Mouse (Mus musculus) neural tube, embryonic 13.5 days (tissue): ENCODE measurements around the gene Gm21725. TPM values are rescaled to one million over a fixed set of nuclear protein-coding genes. Genes with fewer than 3 reads are reported as not detected.
"Not testable (repeated sequence)": the region's sequence is repeated elsewhere in the genome, so short reads cannot be mapped to it uniquely, and the experiment has no call there.

Experiments
- ATAC-seq: fragments of 200-750 bp; cut with Nextera tagmentation; 2 replicates; pipeline ENCODE4 v1.8.0; 2017; ENCODE audit warnings: low read depth, mild to moderate bottlenecking, moderate TSS enrichment, moderate library complexity
- H3K27ac ChIP-seq: fragments of 300-500 bp; sonication (generic); replicated peaks from 2 replicates; pipeline ENCODE4 v1.5.1; 2015; ENCODE audit warnings: moderate library complexity, mild to moderate bottlenecking, inconsistent platforms
- H3K27me3 ChIP-seq: fragments of 300-500 bp; sonication (generic); 2 replicates; pipeline ENCODE4 v1.6.1; 2015; ENCODE audit warnings: mild to moderate bottlenecking, inconsistent platforms
- H3K36me3 ChIP-seq: fragments of 300-500 bp; sonication (generic); 2 replicates; pipeline ENCODE4 v1.6.1; 2015; ENCODE audit warnings: mild to moderate bottlenecking, inconsistent platforms
- H3K4me1 ChIP-seq: fragments of 300-500 bp; sonication (generic); replicated peaks from 2 replicates; pipeline ENCODE4 v1.6.1; 2015; ENCODE audit warnings: inconsistent platforms
- H3K4me2 ChIP-seq: fragments of 300-500 bp; sonication (generic); 2 replicates; pipeline ENCODE4 v1.6.1; 2015; ENCODE audit warnings: inconsistent platforms, mild to moderate bottlenecking, moderate library complexity
- H3K4me3 ChIP-seq: fragments of 300-500 bp; sonication (generic); 2 replicates; pipeline ENCODE4 v1.5.1; 2015; ENCODE audit warnings: mild to moderate bottlenecking, inconsistent platforms
- H3K9ac ChIP-seq: fragments of 300-500 bp; sonication (generic); 2 replicates; pipeline ENCODE4 v1.6.1; 2015; ENCODE audit warnings: moderate library complexity, mild to moderate bottlenecking, inconsistent platforms
- H3K9me3 ChIP-seq: fragments of 300-500 bp; sonication (generic); 2 replicates; pipeline ENCODE4 v1.6.1; 2016; ENCODE audit warnings: inconsistent platforms
- WGBS: fragments of 180-500 bp; shearing (Covaris S2); methylation state at CpG from one replicate; pipeline ENCODE4 v1.1.7; 2015; 5-methylcytosine and 5-hydroxymethylcytosine counted together
- polyA plus RNA-seq: library from polyadenylated mRNA; unstranded; fragments of >200 nt; fragmentation: Nextera tagmentation; extraction: Ambion mirVana; gene quantifications from 2 replicates; pipeline ENCODE4 v1.2.1, GENCODE M21; 2015

Gene Gm21725
- polyA plus RNA-seq: not detected in 2 replicates

- H3K9ac ChIP-seq, H3K4me2 ChIP-seq, H3K27ac ChIP-seq, H3K27me3 ChIP-seq, H3K4me1 ChIP-seq, ATAC-seq, H3K9me3 ChIP-seq, H3K36me3 ChIP-seq, H3K4me3 ChIP-seq: not testable (repeated sequence)
- WGBS: no CpG with 5 or more reads among the region's 3 CpGs
Observed at GRCm38 (mm10) chrY:13348963-13349362, at the start of gene Gm21725. TSS of gene Gm21725 (minus strand) at chrY:13349063.

Other genes starting within 250 kb of the Gm21725 start
- not detected in 2 replicates for gene Gm21891, start 215.6 kb downstream of the Gm21725 start, polyA plus RNA-seq
- gene Gm21425, start 187.1 kb downstream of the Gm21725 start, polyA plus RNA-seq: not detected in 2 replicates
- gene Gm21828, start 125.1 kb downstream of the Gm21725 start, polyA plus RNA-seq: not detected in 2 replicates
- not detected in 2 replicates for gene Gm21440, start 96.7 kb downstream of the Gm21725 start, polyA plus RNA-seq
- gene Gm21454, start 96.6 kb downstream of the Gm21725 start, polyA plus RNA-seq: not detected in 2 replicates
- not detected in 2 replicates for gene Gm21866, start 116.5 kb upstream of the Gm21725 start, polyA plus RNA-seq
- not detected in 2 replicates for gene Gm20773, start 145.0 kb upstream of the Gm21725 start, polyA plus RNA-seq